In the genomic region with DNA sequence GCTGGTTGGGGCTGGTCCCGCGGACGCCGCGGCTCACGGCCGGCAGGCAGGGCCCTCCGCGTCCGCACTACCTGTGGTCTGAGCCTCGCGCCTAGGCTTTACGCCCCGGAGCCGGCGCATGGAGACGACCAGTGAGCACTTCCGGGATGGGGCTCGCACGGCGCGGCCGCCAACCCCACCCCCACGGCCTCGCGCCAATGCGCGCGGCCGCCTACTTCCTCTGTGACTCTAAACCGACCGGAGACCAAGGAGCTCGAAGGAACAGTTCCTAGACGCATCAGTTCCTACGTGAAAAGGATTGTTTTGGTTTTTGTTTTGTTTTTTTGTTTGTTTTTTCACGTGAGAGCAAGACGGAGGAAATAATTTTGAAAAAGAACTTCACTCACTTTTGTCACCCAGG, we compare ENCODE assay signal across 8 mouse cellular contexts. TPM values are rescaled to one million over a fixed set of nuclear protein-coding genes. Genes with fewer than 3 reads are reported as not detected.
DNase-seq lines count a peak whose midpoint lies in the region; ATAC-seq lines count a peak whose summit lies in the region.

A gene (minus strand): TSS at position 199 of the 400 bp plus-strand sequence.
A gene (plus strand): TSS at position 231 of the 400 bp plus-strand sequence.

- peak within 1 kb of the TSS; percentile 93 for H3K9ac ChIP-seq in heart, embryonic 14.5 days (ENCODE audit: low read length)
- H3K9ac ChIP-seq in liver, embryonic 13.5 days = peak within 1 kb of the TSS; percentile 93
- H3K9ac ChIP-seq in stomach, embryonic 16.5 days (ENCODE audit: low read length) = peak within 1 kb of the TSS; percentile 86

- H3K36me3 ChIP-seq in heart, embryonic 14.5 days (ENCODE audit: control insufficient read depth, insufficient read depth, low read length) = peaks cover 44% of the 10 kb centered on the region
- peaks cover 45% of the 10 kb centered on the region for H3K36me3 ChIP-seq in liver, embryonic 13.5 days
- H3K36me3 ChIP-seq in stomach, embryonic 16.5 days (ENCODE audit: control insufficient read depth, insufficient read depth, low read length) = 0 out of 2 replicates have a peak, but pooled peaks cover 8% of the 10 kb centered on the region

- peak; percentile 86 for ATAC-seq in CD4-positive, CD25-positive, alpha-beta regulatory T cell, adult 4 months
- ATAC-seq in heart, embryonic 14.5 days (ENCODE audit: insufficient number of reproducible peaks, insufficient read depth, low FRiP score, low read depth) = peak; percentile 90
- ATAC-seq in liver, embryonic 13.5 days (ENCODE audit: low read depth) = peak; percentile 92
- peak; percentile 96 for ATAC-seq in stomach, embryonic 16.5 days (ENCODE audit: insufficient read depth, low FRiP score)

- peak within 1 kb of the TSS; percentile 25 to 85; a peak in 3 of 4 replicates for H3K27ac ChIP-seq in heart, embryonic 14.5 days (replicated peaks in 1 of 2; ENCODE audit: control insufficient read depth in 1 of 2, insufficient read depth in 1 of 2, low read depth in 2 of 2, low read length in 2 of 2)
- H3K27ac ChIP-seq in liver, embryonic 13.5 days = peak within 1 kb of the TSS; percentile 90
- H3K27ac ChIP-seq in stomach, embryonic 16.5 days (ENCODE audit: low read length) = peak within 1 kb of the TSS; percentile 32

- peaks cover 0 to 19% of the 10 kb centered on the region in 2 experiments; a peak in 2 of 4 replicates for H3K4me1 ChIP-seq in heart, embryonic 14.5 days (ENCODE audit: control insufficient read depth in 2 of 2, insufficient read depth in 2 of 2, low read length in 2 of 2)
- H3K4me1 ChIP-seq in liver, embryonic 13.5 days (replicated peaks) = peaks cover 37% of the 10 kb centered on the region
- peaks cover 5% of the 10 kb centered on the region; the same call in 1 of the 2 replicates for H3K4me1 ChIP-seq in stomach, embryonic 16.5 days (ENCODE audit: control insufficient read depth, insufficient read depth, low read length)

- H3K4me2 ChIP-seq in heart, embryonic 14.5 days (ENCODE audit: low read length) = peak within 1 kb of the TSS; percentile 88
- peak within 1 kb of the TSS; percentile 98 for H3K4me2 ChIP-seq in liver, embryonic 13.5 days
- H3K4me2 ChIP-seq in stomach, embryonic 16.5 days (ENCODE audit: low read depth, low read length) = peak within 1 kb of the TSS; percentile 94

- no peaks in the 10 kb centered on the region for H3K27me3 ChIP-seq in heart, embryonic 14.5 days (ENCODE audit: control insufficient read depth, insufficient read depth, low read length)
- H3K27me3 ChIP-seq in liver, embryonic 13.5 days = no peaks in the 10 kb centered on the region
- H3K27me3 ChIP-seq in stomach, embryonic 16.5 days (ENCODE audit: control insufficient read depth, insufficient read depth, low read length) = no peaks in the 10 kb centered on the region

- DNase-seq in c-Kit-negative CD71-positive TER-119-positive erythroid progenitor cells, embryonic 14.5 days (ENCODE audit: low read depth, low spot score) = peak; percentile 86
- peak; percentile 68 for DNase-seq in fibroblast of lung, adult 2 months (ENCODE audit: low read depth)
- DNase-seq in kidney, postnatal 14 days = peak; percentile 94
- DNase-seq in liver, embryonic 13.5 days = peak; percentile 83
- DNase-seq in neural tube, embryonic 10.5 days (ENCODE audit: extremely low spot score, low spot score) = peak; percentile 91

- peak within 1 kb of the TSS; percentile 90 to 94 for H3K4me3 ChIP-seq in heart, embryonic 14.5 days (ENCODE audit: control insufficient read depth in 1 of 2, insufficient read depth in 1 of 2, low read depth in 1 of 2, low read length in 2 of 2)
- H3K4me3 ChIP-seq in liver, embryonic 13.5 days (replicated peaks) = peak within 1 kb of the TSS; percentile 87
- H3K4me3 ChIP-seq in stomach, embryonic 16.5 days (replicated peaks; ENCODE audit: low read length) = peak within 1 kb of the TSS; percentile 98

- under 1% methylated on average over 34 of the region's 37 CpGs for WGBS in heart, embryonic 14.5 days
- under 1% methylated on average over 35 of the region's 37 CpGs for WGBS in liver, embryonic 13.5 days (ENCODE audit: insufficient replicate concordance)
- 0% methylated on average over 37 of the region's 37 CpGs for WGBS in stomach, embryonic 16.5 days

- no peaks in the 10 kb centered on the region for H3K9me3 ChIP-seq in heart, embryonic 14.5 days (ENCODE audit: control insufficient read depth, low read length)
- H3K9me3 ChIP-seq in liver, embryonic 13.5 days (replicated peaks) = no peaks in the 10 kb centered on the region
- H3K9me3 ChIP-seq in stomach, embryonic 16.5 days (replicated peaks; ENCODE audit: control insufficient read depth, low read length) = no peaks in the 10 kb centered on the region

RNA-seq across cellular contexts. Expression of the first gene that starts in this region (rescaled TPM):
- 10 to 100 TPM; 30.4 to 37.1 TPM for polyA plus RNA-seq in CD4-positive, CD25-positive, alpha-beta regulatory T cell, adult 4 months (2017; shearing (Covaris generic))
- polyA plus RNA-seq in heart, embryonic 14.5 days (2014; fragmentation: Nextera tagmentation; extraction: Ambion mirVana) = 48.4 and 49.2 TPM in 2 replicates
- polyA plus RNA-seq in liver, embryonic 13.5 days (2015; fragmentation: Nextera tagmentation; extraction: Ambion mirVana) = 56.8 and 63.1 TPM in 2 replicates
- 44.5 and 47.6 TPM in 2 replicates for polyA plus RNA-seq in stomach, embryonic 16.5 days (2015; fragmentation: Nextera tagmentation; extraction: Ambion mirVana)

RNA-seq across cellular contexts. Expression of the second gene that starts in this region (rescaled TPM):
- polyA plus RNA-seq in CD4-positive, CD25-positive, alpha-beta regulatory T cell, adult 4 months (2017; shearing (Covaris generic)) = 100 to 1,000 TPM; 147 to 164 TPM
- polyA plus RNA-seq in heart, embryonic 14.5 days (2014; fragmentation: Nextera tagmentation; extraction: Ambion mirVana) = 136 and 140 TPM in 2 replicates
- polyA plus RNA-seq in liver, embryonic 13.5 days (2015; fragmentation: Nextera tagmentation; extraction: Ambion mirVana) = 183 and 200 TPM in 2 replicates
- 160 and 166 TPM in 2 replicates for polyA plus RNA-seq in stomach, embryonic 16.5 days (2015; fragmentation: Nextera tagmentation; extraction: Ambion mirVana)

Comparison
In these comparisons a context has a peak if more than half of its experiments do, and no peak if none do; other contexts are left out.
1. Peak in every context shown above with its lines: DNase-seq, ATAC-seq, H3K4me3 ChIP-seq and H3K27ac ChIP-seq.
2. H3K27ac ChIP-seq: peak in every context shown above with its lines; median percentile 90 in liver, embryonic 13.5 days; 55 in heart, embryonic 14.5 days; 32 in stomach, embryonic 16.5 days.